Mouse (Mus musculus) embryonic facial prominence, embryonic 11.5 days (tissue): ENCODE measurements around the gene Sf3a1. TPM values are rescaled to one million over a fixed set of nuclear protein-coding genes. Genes with fewer than 3 reads are reported as not detected.
"Not testable (repeated sequence)": the region's sequence is repeated elsewhere in the genome, so short reads cannot be mapped to it uniquely, and the experiment has no call there.

Experiments used
- ATAC-seq: fragments of 200-750 bp; cut with Nextera tagmentation; replicated peaks from 2 replicates; pipeline ENCODE4 v1.8.0; 2017; ENCODE audit warnings: low read depth; ENCODE audit not compliant: insufficient number of reproducible peaks, low FRiP score, low TSS enrichment
- DNase-seq: peaks from one replicate; pipeline ENCODE4 v3.0.0-alpha.2; 2015; ENCODE audit warnings: low spot score
- H3K27ac ChIP-seq: fragments of 300-500 bp; sonication (generic); replicated peaks from 2 replicates; pipeline ENCODE4 v1.5.1; 2014; ENCODE audit warnings: mild to moderate bottlenecking, low read depth, low read length, control low read depth
- H3K27me3 ChIP-seq: fragments of 300-500 bp; sonication (generic); 2 replicates; pipeline ENCODE4 v1.6.1; 2014; ENCODE audit warnings: mild to moderate bottlenecking, low read length, moderate library complexity, mixed read lengths; ENCODE audit not compliant: control insufficient read depth, insufficient read depth
- H3K36me3 ChIP-seq: fragments of 300-500 bp; sonication (generic); replicated peaks from 2 replicates; pipeline ENCODE4 v1.6.1; 2014; ENCODE audit warnings: low read depth, mild to moderate bottlenecking, low read length, moderate library complexity, mixed read lengths; ENCODE audit not compliant: control insufficient read depth, insufficient read depth
- H3K4me1 ChIP-seq: fragments of 300-500 bp; sonication (generic); 2 replicates; pipeline ENCODE4 v1.6.1; 2014; ENCODE audit warnings: low read length, mixed read lengths; ENCODE audit not compliant: control insufficient read depth, insufficient read depth
- H3K4me2 ChIP-seq: fragments of 300-500 bp; sonication (generic); 2 replicates; pipeline ENCODE4 v1.6.1; 2014; ENCODE audit warnings: low read depth, mild to moderate bottlenecking, control low read depth, low read length, moderate library complexity
- H3K4me3 ChIP-seq: fragments of 300-500 bp; sonication (generic); 2 replicates; pipeline ENCODE4 v1.5.1; 2014; ENCODE audit warnings: low read depth, low read length, control low read depth
- H3K9ac ChIP-seq: fragments of 300-500 bp; sonication (generic); replicated peaks from 2 replicates; pipeline ENCODE4 v1.6.1; 2014; ENCODE audit warnings: mild to moderate bottlenecking, control low read depth, low read length
- H3K9me3 ChIP-seq: fragments of 300-500 bp; sonication (generic); replicated peaks from 2 replicates; pipeline ENCODE4 v1.6.1; 2016; ENCODE audit warnings: mild to moderate bottlenecking, low read length, inconsistent platforms, mixed read lengths; ENCODE audit not compliant: control insufficient read depth
- WGBS: fragments of 180-500 bp; shearing (Covaris S2); extraction: QIAGEN DNeasy Blood & Tissue Kit; methylation state at CpG from one replicate; pipeline ENCODE4 v1.1.7; 2014; 5-methylcytosine and 5-hydroxymethylcytosine counted together
- polyA plus RNA-seq: library from polyadenylated mRNA; unstranded; fragments of >200 nt; fragmentation: Nextera tagmentation; extraction: Ambion mirVana; gene quantifications from 2 replicates; pipeline ENCODE4 v1.2.1, GENCODE M21; 2014

Gene Sf3a1
- polyA plus RNA-seq, 1 experiment from 2014 or later: 82.7 TPM

GRCm38 (mm10) chr11:4123922-4124321 is 36.2 kb upstream of the Sf3a1 start:
- no peaks in the 10 kb centered on the region for H3K9me3 ChIP-seq
- no peak for ATAC-seq
- H3K4me3 ChIP-seq: no peak overlapping the region
- no peaks in the 10 kb centered on the region for H3K4me1 ChIP-seq
- no peak overlapping the region for H3K4me2 ChIP-seq
- H3K27me3 ChIP-seq: no peaks in the 10 kb centered on the region; the same call in 1 of the 2 replicates
- WGBS: 56% methylated on average over 5 of the region's 5 CpGs
- H3K36me3 ChIP-seq: no peaks in the 10 kb centered on the region
- no peak overlapping the region for H3K9ac ChIP-seq
- no peak overlapping the region for H3K27ac ChIP-seq
- DNase-seq: peak; percentile 47

- Histone ChIP-seq H3K27ac (no peak overlapping the region), H3K27me3 (no peaks in the 10 kb centered on the region), H3K4me1 (no peaks in the 10 kb centered on the region), H3K36me3 (no peaks in the 10 kb centered on the region), H3K9ac (no peak overlapping the region), H3K4me2 (no peak overlapping the region), H3K9me3 (no peaks in the 10 kb centered on the region), H3K4me3 (no peak overlapping the region)
- ATAC-seq (no peak), DNase-seq (no peak)
- 85% methylated on average over 1 of the region's 1 CpGs for WGBS
Measured at GRCm38 (mm10) chr11:4127059-4127458, 33.1 kb upstream of the Sf3a1 start.

DNA sequence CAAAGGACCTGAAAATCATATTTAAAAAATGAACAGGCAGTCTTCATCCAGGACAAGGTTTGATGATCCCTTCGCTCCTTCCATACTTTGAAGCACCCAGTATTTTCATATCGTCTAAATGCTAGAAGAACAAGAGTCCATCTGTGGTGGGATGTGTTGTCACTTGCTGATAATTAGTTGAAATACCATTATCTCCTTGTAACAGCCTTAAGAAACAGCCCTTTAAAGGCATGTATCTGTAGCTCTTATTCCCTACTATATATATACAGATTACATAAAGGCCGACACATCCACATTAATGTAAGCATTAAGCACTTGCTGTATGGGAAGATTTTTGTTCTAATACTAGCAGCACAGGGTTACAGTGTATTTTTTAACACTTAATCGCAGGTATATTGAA is 31.7 kb upstream of the Sf3a1 start:
- H3K9me3 ChIP-seq, H3K4me2 ChIP-seq, DNase-seq, H3K4me1 ChIP-seq, ATAC-seq, H3K27ac ChIP-seq, H3K27me3 ChIP-seq, H3K9ac ChIP-seq, H3K36me3 ChIP-seq, H3K4me3 ChIP-seq: not testable (repeated sequence)
- 92% methylated on average over 4 of the region's 4 CpGs for WGBS

GRCm38 (mm10) chr11:4133450-4133849 is 26.7 kb upstream of the Sf3a1 start:
- WGBS: 51% methylated on average over 3 of the region's 3 CpGs
- H3K4me2 ChIP-seq: no peak overlapping the region
- no peak overlapping the region for H3K4me3 ChIP-seq
- no peak overlapping the region for H3K9ac ChIP-seq
- DNase-seq (peak; percentile 24), ATAC-seq (no peak)
- no peaks in the 10 kb centered on the region for H3K9me3 ChIP-seq
- H3K27me3 ChIP-seq: no peaks in the 10 kb centered on the region
- H3K36me3 ChIP-seq: no peaks in the 10 kb centered on the region
- no peak overlapping the region for H3K27ac ChIP-seq
- no peaks in the 10 kb centered on the region for H3K4me1 ChIP-seq

- 53% methylated on average over 6 of the region's 6 CpGs for WGBS
- no peak for ATAC-seq
- H3K27me3 ChIP-seq: no peaks in the 10 kb centered on the region
- DNase-seq: no peak
- no peak overlapping the region for H3K4me3 ChIP-seq
- H3K4me2 ChIP-seq: no peak overlapping the region
- H3K9me3 ChIP-seq: no peaks in the 10 kb centered on the region
- H3K36me3 ChIP-seq: no peaks in the 10 kb centered on the region
- no peaks in the 10 kb centered on the region for H3K4me1 ChIP-seq
- H3K9ac ChIP-seq: no peak overlapping the region
- no peak overlapping the region for H3K27ac ChIP-seq
Measured at GRCm38 (mm10) chr11:4134400-4134799, 25.8 kb upstream of the Sf3a1 start.

- DNase-seq: peak; percentile 93
- peaks cover 1% of the 10 kb centered on the region for H3K36me3 ChIP-seq
- H3K4me1 ChIP-seq: no peaks in the 10 kb centered on the region
- no peaks in the 10 kb centered on the region for H3K27me3 ChIP-seq
- peak within 1 kb of the TSS; percentile 72 for H3K4me2 ChIP-seq
- H3K9ac ChIP-seq: peak within 1 kb of the TSS; percentile 97
- peak within 1 kb of the TSS; percentile 47; the same call in 1 of the 2 replicates for H3K27ac ChIP-seq
- peak within 1 kb of the TSS; percentile 94 for H3K4me3 ChIP-seq
- H3K9me3 ChIP-seq: no peaks in the 10 kb centered on the region
- peak; percentile 86 for ATAC-seq
- WGBS: 3% methylated on average over 56 of the region's 66 CpGs
Measured at GRCm38 (mm10) chr11:4134986-4135935, 24.9 kb upstream of the Sf3a1 start, which contains the start of gene Rnf215. TSS of gene Rnf215 (plus strand) at chr11:4135202.

DNA sequence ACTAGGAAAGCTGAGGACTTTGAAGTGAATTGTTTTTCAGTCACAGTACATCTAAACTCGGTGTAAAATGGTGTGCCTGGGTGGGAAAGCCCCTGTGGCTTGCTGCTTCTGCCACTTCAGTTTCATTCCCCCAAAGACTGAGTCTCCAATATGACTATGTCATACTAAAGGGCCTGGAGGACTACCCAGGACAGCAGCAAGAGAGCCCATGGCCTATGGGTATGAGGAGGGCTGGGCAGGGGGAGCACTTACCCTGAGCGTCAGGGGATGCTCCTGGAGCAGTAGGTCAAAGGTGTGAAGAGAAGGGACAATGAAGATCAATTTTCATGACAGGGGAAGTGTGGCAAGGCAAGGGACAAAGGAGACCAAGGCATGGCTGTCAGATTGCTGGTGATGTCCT is 21.2 kb upstream of the Sf3a1 start:
- no peak overlapping the region for H3K9ac ChIP-seq
- H3K27me3 ChIP-seq: no peaks in the 10 kb centered on the region
- no peak overlapping the region for H3K4me3 ChIP-seq
- WGBS: 69% methylated on average over 2 of the region's 2 CpGs
- no peak overlapping the region for H3K4me2 ChIP-seq
- no peak for DNase-seq
- ATAC-seq: no peak
- H3K36me3 ChIP-seq: peaks cover 8% of the 10 kb centered on the region
- H3K4me1 ChIP-seq: no peaks in the 10 kb centered on the region
- no peaks in the 10 kb centered on the region for H3K9me3 ChIP-seq
- H3K27ac ChIP-seq: no peak overlapping the region

GRCm38 (mm10) chr11:4141505-4141904 is 18.6 kb upstream of the Sf3a1 start:
- H3K9ac ChIP-seq: no peak overlapping the region
- H3K4me1 ChIP-seq: no peaks in the 10 kb centered on the region
- H3K36me3 ChIP-seq: peaks cover 8% of the 10 kb centered on the region
- H3K27me3 ChIP-seq: no peaks in the 10 kb centered on the region
- H3K4me2 ChIP-seq: no peak overlapping the region
- no peak for DNase-seq
- H3K9me3 ChIP-seq: no peaks in the 10 kb centered on the region
- no peak overlapping the region for H3K27ac ChIP-seq
- H3K4me3 ChIP-seq: no peak overlapping the region
- ATAC-seq: no peak
